Mouse (Mus musculus): ENCODE measurements around the gene Plxna2. TPM values are rescaled to one million over a fixed set of nuclear protein-coding genes. Genes with fewer than 3 reads are reported as not detected.

Gene Plxna2
- polyA plus RNA-seq, 1 experiment from 2014 or later, result 24.2 TPM

DNA sequence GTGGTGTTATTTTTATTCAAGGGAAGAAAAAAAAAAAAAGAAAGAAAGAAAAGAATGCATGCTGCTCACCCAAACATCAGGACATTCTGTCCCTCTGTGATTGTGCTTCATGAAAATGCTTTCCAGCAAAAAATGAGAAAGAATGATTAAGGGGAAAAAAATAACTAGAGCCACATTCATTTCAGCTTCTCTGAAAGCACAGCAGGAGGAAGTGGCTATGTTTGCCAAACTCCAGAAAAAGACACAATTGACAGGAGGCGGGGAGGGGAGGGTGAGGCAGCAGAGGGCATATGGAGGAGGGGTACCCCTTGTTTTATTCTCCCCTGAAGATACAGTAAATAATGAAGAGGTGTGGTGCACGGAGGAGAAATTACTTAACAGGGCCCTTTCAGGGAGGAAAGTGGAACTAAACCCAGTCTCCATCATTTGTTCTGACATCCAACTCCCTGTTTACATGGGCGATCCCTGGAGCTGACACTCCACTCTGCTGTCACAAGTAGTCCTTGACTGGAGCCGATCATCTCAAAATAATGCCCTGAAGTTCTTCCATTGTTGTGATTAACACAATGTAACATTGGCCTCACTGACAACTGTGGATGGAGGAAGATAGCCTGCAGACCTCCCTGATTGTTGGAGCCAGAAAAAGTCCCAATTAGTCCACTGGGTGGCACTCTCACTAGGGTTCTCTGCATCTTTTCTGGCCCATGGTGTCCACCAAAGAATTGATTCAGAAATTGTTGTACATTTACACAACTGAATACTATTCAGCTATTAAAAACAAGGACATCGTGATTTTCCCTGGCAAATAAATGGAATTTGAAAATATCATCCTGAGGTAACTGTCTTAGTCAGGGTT is 10.4 kb upstream of the Plxna2 start:
- WGBS, result 53% methylated on average over 5 of the region's 5 CpGs

DNA sequence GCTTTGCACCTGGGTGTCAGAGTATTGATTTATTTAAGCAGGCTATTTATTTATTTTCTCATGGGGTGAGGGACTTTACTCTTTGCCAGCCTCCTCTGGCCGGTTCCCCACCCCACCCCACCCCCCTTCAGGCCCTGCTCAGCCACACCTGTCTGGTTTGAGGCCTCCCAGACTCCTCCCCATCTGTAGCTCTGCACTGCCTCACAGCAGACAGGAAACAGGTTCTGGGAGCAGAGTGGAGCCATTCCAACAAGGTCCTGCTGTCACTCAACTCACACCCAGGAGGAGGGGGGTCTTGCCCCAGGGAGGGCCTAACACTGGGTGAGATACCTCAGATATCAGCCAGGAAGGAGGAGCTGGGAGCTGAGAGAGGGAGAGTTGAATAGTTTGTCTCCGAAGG is 7.5 kb upstream of the Plxna2 start:
- H3K27me3 ChIP-seq (replicated peaks; ENCODE audit: control insufficient read depth, insufficient read depth, low read length), result no peaks in the 10 kb centered on the region
- no peaks in the 10 kb centered on the region for H3K9me3 ChIP-seq (ENCODE audit: control insufficient read depth, low read length)
- WGBS, result 16% methylated on average over 2 of the region's 2 CpGs
- ATAC-seq, result no peak
- H3K4me1 ChIP-seq (ENCODE audit: control insufficient read depth, insufficient read depth, low read depth, low read length), result peaks cover 7% of the 10 kb centered on the region; the same call in 1 of the 2 replicates
- no peak overlapping the region for H3K4me3 ChIP-seq (ENCODE audit: low read length)
- no peak overlapping the region for H3K9ac ChIP-seq (ENCODE audit: low read depth, low read length)
- no peak overlapping the region for H3K4me2 ChIP-seq (ENCODE audit: low read length)
- no peaks in the 10 kb centered on the region for H3K36me3 ChIP-seq (ENCODE audit: control insufficient read depth, insufficient read depth, low read length)
- no peak overlapping the region for H3K27ac ChIP-seq (ENCODE audit: low read depth, low read length)

More for the DNA sequence above, 10.4 kb upstream of the Plxna2 start:
- Histone ChIP-seq H3K36me3 (ENCODE audit: control insufficient read depth, insufficient read depth, low read length) (no peaks in the 10 kb centered on the region), H3K27ac (ENCODE audit: low read depth, low read length) (no peak overlapping the region), H3K9me3 (ENCODE audit: control insufficient read depth, low read length) (no peaks in the 10 kb centered on the region), H3K4me1 (ENCODE audit: control insufficient read depth, insufficient read depth, low read depth, low read length) (peaks cover 2% of the 10 kb centered on the region; the same call in 1 of the 2 replicates), H3K4me3 (ENCODE audit: low read length) (no peak overlapping the region), H3K9ac (ENCODE audit: low read depth, low read length) (no peak overlapping the region), H3K27me3 (replicated peaks; ENCODE audit: control insufficient read depth, insufficient read depth, low read length) (no peaks in the 10 kb centered on the region), H3K4me2 (ENCODE audit: low read length) (no peak overlapping the region)
- ATAC-seq, result no peak

DNA sequence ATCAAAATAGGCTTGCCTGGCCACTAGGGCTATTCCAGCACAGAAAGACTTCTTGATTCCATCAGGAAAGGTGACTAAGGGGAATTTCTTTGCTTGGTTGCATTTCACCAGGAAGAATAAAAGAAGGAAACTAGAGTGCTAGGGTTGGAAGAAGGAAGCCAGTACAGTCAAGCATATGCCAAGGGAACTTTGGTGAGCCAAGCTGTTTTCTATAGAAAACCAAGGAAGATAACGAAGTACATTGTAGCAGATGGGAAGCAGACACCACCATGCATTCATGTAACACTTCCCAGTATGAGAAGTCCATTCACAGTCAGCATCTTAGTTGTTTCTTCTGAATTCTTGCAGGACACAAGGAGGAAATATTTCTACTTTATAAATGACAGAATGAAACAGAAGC is 5.4 kb upstream of the Plxna2 start:
- no peak overlapping the region for H3K9ac ChIP-seq (ENCODE audit: low read depth, low read length)
- 58% methylated on average over 1 of the region's 1 CpGs for WGBS
- H3K27ac ChIP-seq (ENCODE audit: low read depth, low read length), result no peak overlapping the region
- H3K36me3 ChIP-seq (ENCODE audit: control insufficient read depth, insufficient read depth, low read length), result no peaks in the 10 kb centered on the region
- H3K4me1 ChIP-seq (ENCODE audit: control insufficient read depth, insufficient read depth, low read depth, low read length), result peaks cover 7% of the 10 kb centered on the region; the same call in 1 of the 2 replicates
- H3K9me3 ChIP-seq (ENCODE audit: control insufficient read depth, low read length), result no peaks in the 10 kb centered on the region
- H3K4me3 ChIP-seq (ENCODE audit: low read length), result no peak overlapping the region
- no peak overlapping the region for H3K4me2 ChIP-seq (ENCODE audit: low read length)
- ATAC-seq, result no peak
- no peaks in the 10 kb centered on the region for H3K27me3 ChIP-seq (replicated peaks; ENCODE audit: control insufficient read depth, insufficient read depth, low read length)

DNA sequence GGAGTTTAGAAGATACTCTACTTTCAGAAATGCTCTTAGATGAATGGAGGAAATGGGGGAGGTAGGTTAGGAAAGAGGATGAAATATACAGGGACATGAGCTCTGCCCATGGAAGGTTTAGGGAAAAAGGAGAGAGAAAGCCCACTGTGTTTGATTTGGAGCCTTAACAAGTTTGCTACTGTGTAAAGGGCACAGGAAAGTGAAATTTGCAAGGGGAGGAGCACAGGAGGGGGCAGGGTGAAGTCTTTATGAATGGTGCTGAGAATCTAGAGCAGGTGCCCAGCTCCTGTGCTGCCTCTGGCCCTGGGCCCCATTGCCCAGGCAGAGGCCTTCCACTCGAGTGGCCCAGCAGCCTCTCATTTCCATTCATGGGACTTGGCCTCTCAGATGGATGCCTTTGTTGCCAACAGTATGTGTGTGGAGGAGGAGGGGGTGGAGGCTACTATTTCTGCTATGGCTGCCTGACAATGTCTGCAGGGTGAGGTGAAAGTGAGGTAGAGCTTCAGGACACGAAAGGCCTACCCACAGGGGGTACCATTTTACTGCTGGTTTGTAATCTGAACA is 4.7 kb upstream of the Plxna2 start:
- Histone ChIP-seq H3K27me3 (replicated peaks; ENCODE audit: control insufficient read depth, insufficient read depth, low read length) (no peaks in the 10 kb centered on the region), H3K4me3 (ENCODE audit: low read length) (no peak overlapping the region), H3K9me3 (ENCODE audit: control insufficient read depth, low read length) (no peaks in the 10 kb centered on the region), H3K36me3 (ENCODE audit: control insufficient read depth, insufficient read depth, low read length) (no peaks in the 10 kb centered on the region), H3K4me1 (ENCODE audit: control insufficient read depth, insufficient read depth, low read depth, low read length) (peaks cover 7% of the 10 kb centered on the region; the same call in 1 of the 2 replicates), H3K27ac (ENCODE audit: low read depth, low read length) (no peak overlapping the region), H3K9ac (ENCODE audit: low read depth, low read length) (no peak overlapping the region), H3K4me2 (ENCODE audit: low read length) (no peak overlapping the region)
- 8% methylated on average over 2 of the region's 2 CpGs for WGBS
- ATAC-seq, result peak; percentile 87

DNA sequence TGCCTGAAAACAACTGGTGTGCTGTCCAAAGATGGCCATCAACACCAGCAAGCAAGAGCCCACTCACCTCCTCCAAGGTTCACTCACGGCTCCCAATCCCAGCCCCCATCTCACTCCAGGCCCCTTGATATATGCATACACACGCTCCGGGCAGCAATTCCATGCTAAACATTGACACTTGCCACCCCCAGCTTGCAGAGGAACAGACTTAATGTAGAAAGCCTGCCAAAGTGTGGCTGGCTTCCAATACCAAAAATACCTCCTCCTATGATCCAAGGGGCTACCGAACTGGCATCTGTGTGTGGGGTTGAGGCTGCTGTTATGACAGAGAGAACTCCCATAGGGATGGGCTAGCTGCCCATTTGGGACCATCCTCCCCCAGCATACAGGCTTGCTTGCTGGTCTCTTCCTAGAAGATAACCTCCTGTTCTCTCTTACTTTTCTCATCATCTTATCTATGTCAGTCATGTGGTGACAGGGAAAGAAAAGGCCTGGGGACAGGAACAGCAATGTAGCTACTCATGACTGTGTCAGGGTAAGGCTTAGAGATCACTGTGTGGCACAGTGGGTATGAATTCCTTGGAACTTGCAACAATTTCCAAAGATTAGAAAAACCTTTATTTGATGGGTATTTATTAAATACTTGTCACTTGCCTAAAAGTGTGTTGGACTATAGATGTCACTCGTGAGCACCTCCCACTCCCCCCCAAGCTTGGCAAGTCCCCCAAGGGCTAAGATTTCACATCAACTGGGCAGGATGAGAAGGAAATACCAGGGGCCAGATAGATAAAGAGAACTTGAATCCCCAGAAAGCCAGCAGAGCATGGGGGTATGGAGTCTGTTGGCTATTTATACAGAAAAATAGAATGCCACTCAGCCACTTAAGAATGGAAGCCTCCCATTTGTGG is 3.8 kb upstream of the Plxna2 start:
- Histone ChIP-seq H3K4me2 (ENCODE audit: low read length) (no peak overlapping the region), H3K27ac (ENCODE audit: low read depth, low read length) (no peak overlapping the region), H3K4me1 (ENCODE audit: control insufficient read depth, insufficient read depth, low read depth, low read length) (peaks cover 8% of the 10 kb centered on the region), H3K4me3 (ENCODE audit: low read length) (no peak overlapping the region), H3K27me3 (replicated peaks; ENCODE audit: control insufficient read depth, insufficient read depth, low read length) (no peaks in the 10 kb centered on the region), H3K36me3 (ENCODE audit: control insufficient read depth, insufficient read depth, low read length) (no peaks in the 10 kb centered on the region), H3K9ac (ENCODE audit: low read depth, low read length) (no peak overlapping the region), H3K9me3 (ENCODE audit: control insufficient read depth, low read length) (no peaks in the 10 kb centered on the region)
- ATAC-seq, result peak; percentile 41
- 57% methylated on average over 5 of the region's 5 CpGs for WGBS

DNA sequence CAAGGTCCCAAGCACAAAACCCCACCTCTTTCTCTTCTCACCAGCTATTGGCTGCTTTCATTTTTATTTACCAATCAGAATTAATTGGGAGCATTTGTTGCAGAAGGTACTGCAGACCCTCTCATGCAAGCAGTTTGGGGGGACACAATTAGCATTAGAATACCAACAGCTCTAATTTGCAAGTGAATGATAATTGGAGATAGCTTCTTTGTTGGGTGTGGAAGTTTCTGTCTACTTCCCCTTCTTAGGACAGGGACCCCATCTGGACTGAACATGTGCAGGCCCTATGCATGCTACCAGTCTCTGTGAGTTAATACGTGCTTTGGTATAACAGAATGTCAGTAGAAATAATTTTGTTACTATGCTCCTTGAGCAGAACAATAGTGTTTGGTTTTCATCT is 1.9 kb upstream of the Plxna2 start:
- Histone ChIP-seq H3K27me3 (replicated peaks; ENCODE audit: control insufficient read depth, insufficient read depth, low read length) (no peaks in the 10 kb centered on the region), H3K27ac (ENCODE audit: low read depth, low read length) (no peak overlapping the region), H3K9me3 (ENCODE audit: control insufficient read depth, low read length) (no peaks in the 10 kb centered on the region), H3K36me3 (ENCODE audit: control insufficient read depth, insufficient read depth, low read length) (no peaks in the 10 kb centered on the region), H3K9ac (ENCODE audit: low read depth, low read length) (no peak overlapping the region), H3K4me1 (ENCODE audit: control insufficient read depth, insufficient read depth, low read depth, low read length) (peaks cover 9% of the 10 kb centered on the region), H3K4me2 (ENCODE audit: low read length) (no peak overlapping the region), H3K4me3 (ENCODE audit: low read length) (no peak overlapping the region)
- 26% methylated on average over 1 of the region's 1 CpGs for WGBS
- ATAC-seq, result no peak

DNA sequence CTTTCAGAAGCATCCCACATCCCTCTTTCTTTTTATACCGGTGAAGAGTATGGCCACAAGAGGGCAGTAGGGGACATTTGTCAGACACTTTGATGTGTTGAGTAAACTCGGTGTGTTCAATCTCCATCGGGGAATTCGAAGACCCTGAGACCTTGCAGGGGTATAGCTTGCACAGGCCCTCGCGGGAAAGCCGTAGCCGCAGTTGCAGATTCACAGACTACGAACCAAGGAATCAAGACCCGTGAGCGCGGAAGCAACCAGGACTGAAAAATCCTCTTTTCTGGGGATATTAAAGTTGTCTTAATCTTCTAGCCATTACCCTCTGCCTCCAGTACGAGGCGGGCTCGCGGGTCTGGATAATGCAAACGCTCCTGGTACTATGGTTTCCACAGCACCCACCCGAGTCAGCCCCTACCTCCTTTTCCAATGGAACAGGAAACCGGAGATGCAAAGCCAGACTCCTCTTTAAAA is 858 bp downstream of the Plxna2 start:
- Histone ChIP-seq H3K4me3 (ENCODE audit: low read length) (peak overlapping the region; percentile 97), H3K27ac (ENCODE audit: low read depth, low read length) (peak overlapping the region; percentile 88), H3K9ac (ENCODE audit: low read depth, low read length) (peak overlapping the region; percentile 97), H3K9me3 (ENCODE audit: control insufficient read depth, low read length) (no peaks in the 10 kb centered on the region), H3K4me2 (ENCODE audit: low read length) (peak overlapping the region; percentile 90), H3K36me3 (ENCODE audit: control insufficient read depth, insufficient read depth, low read length) (no peaks in the 10 kb centered on the region), H3K4me1 (ENCODE audit: control insufficient read depth, insufficient read depth, low read depth, low read length) (peaks cover 18% of the 10 kb centered on the region), H3K27me3 (replicated peaks; ENCODE audit: control insufficient read depth, insufficient read depth, low read length) (no peaks in the 10 kb centered on the region)
- WGBS, result 1% methylated on average over 19 of the region's 19 CpGs
- ATAC-seq, result peak; percentile 61

DNA sequence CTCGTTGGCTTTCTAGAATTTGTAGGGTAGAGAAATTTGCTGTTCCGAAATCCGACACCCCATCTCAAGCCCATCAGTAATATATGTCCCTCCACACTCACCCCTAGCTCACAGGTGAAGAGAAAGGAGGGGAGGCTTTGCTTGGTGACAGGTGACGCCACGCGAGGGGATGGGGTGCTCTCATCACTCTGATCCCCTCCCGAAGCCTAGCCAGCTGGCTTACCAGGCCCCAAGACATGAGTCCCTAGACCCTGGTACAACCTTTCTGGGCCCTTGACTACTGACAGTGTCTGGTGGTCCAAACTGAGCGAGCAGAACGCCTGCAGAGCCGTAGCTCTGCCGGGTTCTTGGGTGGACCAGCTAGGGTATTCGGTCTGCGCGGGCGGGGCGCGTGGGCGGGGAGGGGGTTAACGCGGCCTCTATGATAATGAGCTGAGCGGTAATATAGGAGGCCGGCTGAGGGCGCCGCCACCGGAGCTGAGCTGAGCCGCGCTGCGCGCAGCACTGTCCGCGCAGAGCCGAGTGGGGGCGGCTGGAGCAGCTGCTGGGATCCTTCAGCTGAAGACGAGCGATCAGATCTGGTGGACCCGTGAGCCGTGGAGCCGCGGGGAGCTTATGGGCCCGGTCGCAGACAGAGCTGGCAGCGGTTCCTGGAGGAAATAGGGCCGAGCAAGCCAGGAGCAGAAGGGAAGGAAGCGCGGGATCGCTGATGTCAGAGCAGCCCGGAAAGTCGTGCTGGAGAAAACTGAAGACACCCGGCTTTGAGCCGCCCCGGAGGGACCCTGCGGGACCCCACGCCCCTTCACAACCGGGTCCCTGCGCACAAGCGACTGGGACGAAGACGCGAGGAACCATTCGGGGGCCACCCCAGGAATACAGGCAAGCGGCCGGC is 1.6 kb downstream of the Plxna2 start:
- under 1% methylated on average over 62 of the region's 62 CpGs for WGBS

More for the DNA sequence above, 1.6 kb downstream of the Plxna2 start:
- ATAC-seq, result peak; percentile 95
- peak overlapping the region; percentile 97 for H3K9ac ChIP-seq (ENCODE audit: low read depth, low read length)
- no peaks in the 10 kb centered on the region for H3K27me3 ChIP-seq (replicated peaks; ENCODE audit: control insufficient read depth, insufficient read depth, low read length)
- H3K4me2 ChIP-seq (ENCODE audit: low read length), result peak overlapping the region; percentile 90
- peaks cover 23% of the 10 kb centered on the region for H3K4me1 ChIP-seq (ENCODE audit: control insufficient read depth, insufficient read depth, low read depth, low read length)
- H3K4me3 ChIP-seq (ENCODE audit: low read length), result peak overlapping the region; percentile 97
- H3K9me3 ChIP-seq (ENCODE audit: control insufficient read depth, low read length), result no peaks in the 10 kb centered on the region
- H3K27ac ChIP-seq (ENCODE audit: low read depth, low read length), result peak overlapping the region; percentile 88
- H3K36me3 ChIP-seq (ENCODE audit: control insufficient read depth, insufficient read depth, low read length), result no peaks in the 10 kb centered on the region

Data from hindbrain, embryonic 16.5 days (tissue).